Mouse (Mus musculus) bone marrow, adult 2 months (tissue): ENCODE measurements around the gene Tpp1.

Source experiments
- CTCF ChIP-seq: fragments of 200-500 bp; IDR thresholded peaks from 2 replicates; pipeline ENCODE4 v1.5.1; 2011; ENCODE audit warnings: low read length, control low read depth; ENCODE audit not compliant: control insufficient read depth, insufficient read depth
- POLR2A ChIP-seq: fragments of 200-500 bp; IDR thresholded peaks from 2 replicates; pipeline ENCODE4 v1.6.1; 2011; ENCODE audit warnings: low read depth, mild to moderate bottlenecking, control low read depth, low read length, borderline replicate concordance; ENCODE audit not compliant: control insufficient read depth

DNA sequence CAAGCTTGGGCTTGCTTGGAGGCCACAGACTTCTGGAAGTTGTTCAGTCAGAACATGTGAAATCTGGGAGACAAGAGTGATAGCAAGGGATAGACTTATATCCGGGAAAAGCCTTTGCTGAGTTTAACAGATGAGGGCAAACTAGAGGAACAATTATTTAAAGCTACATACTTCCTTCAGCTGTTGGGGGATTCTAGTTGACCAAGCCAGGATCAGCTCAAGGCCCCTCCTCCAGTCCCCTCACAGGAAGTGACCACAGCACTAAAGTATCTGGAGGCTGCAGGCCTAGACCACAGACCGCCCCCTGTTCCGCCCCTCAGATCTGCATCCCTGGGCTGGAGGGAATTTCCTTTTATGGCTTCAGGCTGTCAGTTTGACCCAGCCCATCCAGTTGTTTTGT is 13.1 kb downstream of the Tpp1 start:
- TF ChIP-seq CTCF, result no peak
- TF ChIP-seq POLR2A, result no peak
